Mouse (Mus musculus): ENCODE data around the gene Gm2026. TPM values are rescaled to one million over a fixed set of nuclear protein-coding genes. Genes with fewer than 3 reads are reported as not detected.
"Not testable (repeated sequence)": the region's sequence is repeated elsewhere in the genome, so short reads cannot be mapped to it uniquely, and the experiment has no call there.

The Gm2026 gene
- polyA plus RNA-seq (2015; fragmentation: Nextera tagmentation; extraction: Ambion mirVana) = 23.7 and 26.9 TPM in 2 replicates

DNA sequence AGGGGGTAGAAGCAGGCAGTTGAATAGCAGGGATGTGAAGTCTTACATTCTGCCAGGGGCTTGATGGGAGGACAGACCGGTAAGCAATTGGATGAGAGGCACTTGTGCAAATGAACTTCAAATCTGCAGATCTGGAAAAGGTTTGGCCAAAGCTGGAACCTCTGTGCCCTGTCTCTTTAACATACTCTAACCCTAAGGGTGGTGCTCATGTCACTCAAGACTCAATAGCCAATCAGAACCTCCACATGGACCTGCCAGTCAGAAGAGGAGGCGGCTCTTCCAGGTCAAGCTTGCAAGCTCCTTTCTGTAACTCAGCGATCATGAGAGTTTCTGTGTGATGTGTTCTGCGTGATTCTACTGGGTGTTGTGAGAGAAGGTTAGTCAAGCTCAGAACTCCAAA, at the start of gene Gm2026:
TSS of gene Gm2026 (plus strand) at position 301 of the 400 bp plus-strand sequence.
- not testable (repeated sequence) for H3K9ac ChIP-seq (ENCODE audit: low read depth, low read length); H3K4me1 ChIP-seq (ENCODE audit: control insufficient read depth, insufficient read depth, low read depth, low read length); H3K27me3 ChIP-seq (replicated peaks; ENCODE audit: control insufficient read depth, insufficient read depth, low read length); ATAC-seq; H3K9me3 ChIP-seq (ENCODE audit: control insufficient read depth, low read length); H3K4me2 ChIP-seq (ENCODE audit: low read length); H3K36me3 ChIP-seq (ENCODE audit: control insufficient read depth, insufficient read depth, low read length); H3K27ac ChIP-seq (ENCODE audit: low read depth, low read length); H3K4me3 ChIP-seq (ENCODE audit: low read length)
- no CpG with 5 or more reads among the region's 4 CpGs for WGBS

DNA sequence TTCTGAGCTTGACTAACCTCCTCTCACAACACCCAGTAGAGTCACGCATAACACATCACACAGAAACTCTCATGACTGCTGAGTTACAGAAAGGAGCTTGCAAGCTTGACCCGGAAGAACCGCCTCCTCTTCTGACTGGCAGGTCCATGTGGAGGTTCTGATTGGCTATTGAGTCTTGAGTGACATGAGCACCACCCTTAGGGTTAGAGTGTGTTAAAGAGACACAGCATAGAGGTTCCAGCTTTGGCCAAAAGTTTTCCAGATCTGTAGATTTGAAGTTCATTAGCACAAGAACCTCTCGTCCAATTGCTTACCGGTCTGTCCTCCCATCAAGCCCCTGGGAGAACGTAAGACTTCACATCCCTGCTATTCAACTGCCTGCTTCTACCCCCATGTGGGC, 34.1 kb upstream of the Gm2026 start, which contains the start of gene Zfp966:
TSS of gene Zfp966 (minus strand) at position 101 of the 400 bp plus-strand sequence.
- no CpG with 5 or more reads among the region's 6 CpGs for WGBS
- not testable (repeated sequence) for ATAC-seq

More for the DNA sequence above, 34.1 kb upstream of the Gm2026 start, which contains the start of gene Zfp966:
- H3K9ac ChIP-seq (ENCODE audit: low read depth, low read length); H3K27ac ChIP-seq (ENCODE audit: low read depth, low read length); H3K4me2 ChIP-seq (ENCODE audit: low read length); H3K9me3 ChIP-seq (ENCODE audit: control insufficient read depth, low read length); H3K4me3 ChIP-seq (ENCODE audit: low read length); H3K4me1 ChIP-seq (ENCODE audit: control insufficient read depth, insufficient read depth, low read depth, low read length); H3K27me3 ChIP-seq (replicated peaks; ENCODE audit: control insufficient read depth, insufficient read depth, low read length); H3K36me3 ChIP-seq (ENCODE audit: control insufficient read depth, insufficient read depth, low read length): not testable (repeated sequence)

Other genes with a start within 250 kb of the Gm2026 start
- gene Gm2007, start 223.8 kb upstream of the Gm2026 start, polyA plus RNA-seq (2015; fragmentation: Nextera tagmentation; extraction: Ambion mirVana) = not detected in 2 replicates
- gene Gm14288, start 164.2 kb upstream of the Gm2026 start, polyA plus RNA-seq (2015; fragmentation: Nextera tagmentation; extraction: Ambion mirVana) = 2.4 and 3.2 TPM in 2 replicates
- 26.7 and 32.3 TPM in 2 replicates for gene Gm6710, start 96.1 kb upstream of the Gm2026 start, polyA plus RNA-seq (2015; fragmentation: Nextera tagmentation; extraction: Ambion mirVana)
- 1.4 and 2.4 TPM in 2 replicates for gene Zfp966, start 34.2 kb upstream of the Gm2026 start, polyA plus RNA-seq (2015; fragmentation: Nextera tagmentation; extraction: Ambion mirVana)
- gene Gm2004, start 184.5 kb downstream of the Gm2026 start, polyA plus RNA-seq (2015; fragmentation: Nextera tagmentation; extraction: Ambion mirVana) = 0.81 and 0.89 TPM in 2 replicates

Data from hindbrain, embryonic 16.5 days (tissue).